Mouse (Mus musculus): Measurements from ENCODE around the gene Comt. TPM values are rescaled to one million over a fixed set of nuclear protein-coding genes. Genes with fewer than 3 reads are reported as not detected.

Gene Comt
- polyA plus RNA-seq, 1 experiment, result 53.8 TPM

DNA sequence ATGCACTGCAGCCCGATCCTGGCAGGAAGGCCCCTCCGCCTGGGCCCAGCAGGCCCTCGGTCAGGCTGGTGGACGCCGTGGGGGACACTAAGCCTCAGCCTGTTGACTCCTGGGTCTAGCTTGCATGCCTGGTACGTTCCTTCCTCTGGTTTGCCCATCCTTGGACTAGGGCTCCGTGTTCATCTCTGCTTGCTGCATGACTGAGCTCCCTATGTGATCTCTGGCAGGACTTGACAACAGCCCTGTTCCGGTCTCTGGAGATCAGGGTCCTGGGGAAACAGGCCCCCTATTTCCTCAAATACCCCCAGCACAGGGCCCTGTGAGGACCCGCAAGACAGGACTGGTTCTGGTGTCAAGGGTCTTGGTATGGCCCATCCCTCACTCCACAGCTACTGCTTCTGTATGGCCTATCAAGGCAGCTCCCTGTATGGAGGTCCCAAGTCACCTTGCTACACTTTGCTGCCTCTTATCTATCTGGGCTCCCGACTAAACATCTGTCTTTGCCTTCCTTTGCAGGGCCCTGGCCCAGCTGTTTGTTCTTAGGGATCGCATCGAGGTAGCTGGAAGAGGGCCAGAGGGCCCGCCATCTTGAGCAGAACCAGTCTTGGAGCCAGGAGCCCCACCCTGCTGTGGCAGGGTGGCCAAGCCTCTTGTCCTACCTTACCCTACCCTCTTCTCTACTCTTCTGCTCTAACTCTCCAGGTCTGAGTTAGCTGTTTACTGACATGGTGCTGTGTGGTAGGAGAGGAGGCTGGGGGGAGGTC, 21.4 kb downstream of the Comt start:
- Histone ChIP-seq H3K4me1 (ENCODE audit: control insufficient read depth, insufficient read depth, low read length) (no peaks in the 10 kb centered on the region), H3K4me3 (replicated peaks; ENCODE audit: control insufficient read depth, low read depth, low read length) (no peak overlapping the region), H3K27ac (ENCODE audit: control insufficient read depth, insufficient read depth, low read depth, low read length, poor library complexity) (no peak overlapping the region)
- no peak for TF ChIP-seq CTCF (IDR thresholded peaks at IDR 0.05; ENCODE audit: control insufficient read depth, insufficient read depth, low read length)
- TF ChIP-seq POLR2A (IDR thresholded peaks at IDR 0.05; ENCODE audit: borderline replicate concordance, control insufficient read depth, low read depth, low read length), result no peak
- 78% methylated on average over 13 of the region's 13 CpGs for WGBS

DNA sequence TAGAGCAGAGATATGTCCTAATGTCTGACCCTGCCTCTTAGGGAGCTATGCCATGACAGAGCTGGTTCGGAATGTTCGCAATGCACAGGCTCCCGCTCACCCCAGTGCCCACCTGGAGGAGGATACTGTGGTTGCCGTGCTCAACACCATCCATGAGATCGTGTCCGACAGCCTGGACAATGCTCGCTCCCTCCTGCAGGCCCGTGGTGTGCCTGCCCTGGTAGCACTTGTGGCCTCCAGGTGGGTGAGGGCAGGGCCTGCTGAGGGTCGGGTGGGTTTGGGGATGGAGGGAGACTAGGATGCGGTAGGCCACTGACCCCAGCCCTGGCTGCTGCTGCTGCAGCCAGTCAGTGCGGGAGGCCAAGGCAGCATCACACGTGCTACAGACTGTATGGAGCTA, 23.4 kb downstream of the Comt start:
- H3K4me1 ChIP-seq (ENCODE audit: control insufficient read depth, insufficient read depth, low read length), result peaks cover 2% of the 10 kb centered on the region; the same call in 1 of the 2 replicates
- 92% methylated on average over 12 of the region's 12 CpGs for WGBS
- TF ChIP-seq CTCF (IDR thresholded peaks at IDR 0.05; ENCODE audit: control insufficient read depth, insufficient read depth, low read length) (no peak), POLR2A (IDR thresholded peaks at IDR 0.05; ENCODE audit: borderline replicate concordance, control insufficient read depth, low read depth, low read length) (no peak)

DNA sequence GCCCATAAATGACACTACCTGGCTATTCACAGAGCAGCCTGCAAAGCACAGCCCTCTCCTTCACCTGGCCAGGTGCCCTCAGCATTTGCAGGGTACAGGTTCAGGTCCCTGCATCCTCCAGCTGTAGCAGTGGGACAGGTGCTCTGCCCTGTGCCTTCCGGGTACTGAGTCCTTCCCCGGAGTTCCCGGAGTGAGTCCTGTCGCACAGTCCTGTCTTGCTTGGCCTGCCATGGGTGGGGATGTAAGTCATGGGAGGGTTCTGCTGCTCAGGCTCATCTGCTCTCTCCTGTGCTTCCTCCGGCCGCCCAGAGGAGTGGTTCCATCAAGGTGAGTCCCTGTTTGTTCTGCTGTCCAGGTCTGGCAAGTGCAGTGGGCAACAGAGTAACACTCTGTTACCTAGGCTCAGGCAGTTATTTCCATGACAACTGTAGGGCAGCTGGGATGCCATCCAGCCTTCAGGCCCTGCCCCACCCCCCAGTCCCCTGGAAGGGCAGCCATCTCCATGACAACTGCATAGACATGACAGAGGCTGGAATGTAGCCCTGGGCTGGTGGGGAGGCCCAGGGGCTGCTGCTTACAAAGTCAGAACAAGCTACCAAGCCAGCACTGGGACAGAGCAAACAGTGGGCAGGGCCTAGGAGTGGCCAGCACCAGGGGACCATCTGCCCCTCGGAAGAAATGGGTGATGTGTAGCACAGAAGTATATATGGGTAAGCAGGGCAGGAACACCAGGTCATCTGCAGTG, 26.0 kb downstream of the Comt start:
- WGBS, result 90% methylated on average over 7 of the region's 7 CpGs
- TF ChIP-seq CTCF (IDR thresholded peaks at IDR 0.05; ENCODE audit: control insufficient read depth, insufficient read depth, low read length) (no peak), POLR2A (IDR thresholded peaks at IDR 0.05; ENCODE audit: borderline replicate concordance, control insufficient read depth, low read depth, low read length) (no peak)
- peaks cover 2% of the 10 kb centered on the region; the same call in 1 of the 2 replicates for H3K4me1 ChIP-seq (ENCODE audit: control insufficient read depth, insufficient read depth, low read length)
- no peak overlapping the region for H3K27ac ChIP-seq (ENCODE audit: control insufficient read depth, insufficient read depth, low read depth, low read length, poor library complexity)
- H3K4me3 ChIP-seq (replicated peaks; ENCODE audit: control insufficient read depth, low read depth, low read length), result no peak overlapping the region

More for the DNA sequence above, 23.4 kb downstream of the Comt start:
- Histone ChIP-seq H3K4me3 (replicated peaks; ENCODE audit: control insufficient read depth, low read depth, low read length) (no peak overlapping the region), H3K27ac (ENCODE audit: control insufficient read depth, insufficient read depth, low read depth, low read length, poor library complexity) (no peak overlapping the region)

DNA sequence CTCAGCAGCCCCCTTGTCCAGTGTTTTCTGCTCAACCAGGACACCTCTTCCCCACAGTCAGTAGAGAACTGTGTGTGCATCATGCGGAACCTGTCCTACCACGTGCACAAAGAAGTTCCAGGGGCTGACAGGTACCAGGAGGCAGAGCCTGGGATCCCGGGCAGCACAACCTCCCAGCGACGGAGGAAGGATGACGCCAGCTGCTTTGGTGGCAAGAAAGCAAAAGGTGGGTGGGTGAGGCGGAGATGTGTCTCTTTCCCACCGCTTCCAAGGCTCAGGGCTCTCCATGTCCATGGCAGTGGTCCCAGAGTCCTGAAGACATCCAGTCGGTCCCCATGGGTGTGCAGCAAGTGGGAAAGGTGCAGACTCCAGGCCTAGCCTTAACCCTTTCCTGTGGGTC, 26.6 kb downstream of the Comt start:
- WGBS, result 88% methylated on average over 9 of the region's 9 CpGs
- Histone ChIP-seq H3K4me3 (replicated peaks; ENCODE audit: control insufficient read depth, low read depth, low read length) (no peak overlapping the region), H3K27ac (ENCODE audit: control insufficient read depth, insufficient read depth, low read depth, low read length, poor library complexity) (no peak overlapping the region), H3K4me1 (ENCODE audit: control insufficient read depth, insufficient read depth, low read length) (peaks cover 2% of the 10 kb centered on the region; the same call in 1 of the 2 replicates)
- no peak for TF ChIP-seq CTCF (IDR thresholded peaks at IDR 0.05; ENCODE audit: control insufficient read depth, insufficient read depth, low read length)
- TF ChIP-seq POLR2A (IDR thresholded peaks at IDR 0.05; ENCODE audit: borderline replicate concordance, control insufficient read depth, low read depth, low read length), result no peak

DNA sequence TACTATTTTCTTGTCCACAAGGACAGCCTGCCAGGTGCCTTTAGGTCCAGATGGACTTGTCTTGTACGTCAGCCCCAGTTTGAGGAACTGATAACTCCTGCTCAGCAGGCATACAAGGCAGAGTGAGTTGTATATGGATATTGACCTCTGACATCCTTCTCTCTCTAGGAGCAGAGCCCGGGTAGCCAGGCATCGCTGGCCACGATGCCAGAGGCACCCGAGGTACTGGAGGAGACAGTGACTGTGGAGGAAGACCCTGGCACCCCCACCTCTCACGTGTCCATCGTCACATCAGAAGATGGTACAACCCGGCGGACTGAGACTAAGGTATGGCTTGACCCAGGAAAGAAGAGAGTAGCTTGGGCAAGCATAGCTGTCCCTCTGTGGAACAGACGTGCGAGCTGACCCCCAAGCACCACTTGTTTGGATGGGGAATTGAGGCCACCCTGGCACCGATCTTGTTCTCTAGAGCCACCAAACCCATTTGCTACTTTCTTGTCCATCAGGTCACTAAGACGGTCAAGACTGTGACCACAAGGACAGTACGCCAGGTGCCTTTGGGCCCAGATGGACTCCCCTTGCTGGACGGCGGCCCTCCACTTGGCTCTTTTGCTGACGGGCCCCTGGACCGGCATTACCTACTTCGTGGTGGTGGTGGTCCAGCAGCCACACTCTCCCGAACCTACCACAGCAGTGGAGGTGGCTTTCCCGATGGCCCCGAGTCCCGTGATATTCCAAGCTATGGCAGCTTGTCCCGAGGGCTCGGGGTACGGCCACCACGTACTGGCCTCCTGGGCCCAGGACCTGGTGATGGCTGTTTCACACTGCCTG, 29.6 kb downstream of the Comt start:
- TF ChIP-seq CTCF (IDR thresholded peaks at IDR 0.05; ENCODE audit: control insufficient read depth, insufficient read depth, low read length), result no peak
- 93% methylated on average over 27 of the region's 27 CpGs for WGBS
- Histone ChIP-seq H3K4me1 (ENCODE audit: control insufficient read depth, insufficient read depth, low read length) (peaks cover 7% of the 10 kb centered on the region; the same call in 1 of the 2 replicates), H3K27ac (ENCODE audit: control insufficient read depth, insufficient read depth, low read depth, low read length, poor library complexity) (no peak overlapping the region), H3K4me3 (replicated peaks; ENCODE audit: control insufficient read depth, low read depth, low read length) (no peak overlapping the region)

DNA sequence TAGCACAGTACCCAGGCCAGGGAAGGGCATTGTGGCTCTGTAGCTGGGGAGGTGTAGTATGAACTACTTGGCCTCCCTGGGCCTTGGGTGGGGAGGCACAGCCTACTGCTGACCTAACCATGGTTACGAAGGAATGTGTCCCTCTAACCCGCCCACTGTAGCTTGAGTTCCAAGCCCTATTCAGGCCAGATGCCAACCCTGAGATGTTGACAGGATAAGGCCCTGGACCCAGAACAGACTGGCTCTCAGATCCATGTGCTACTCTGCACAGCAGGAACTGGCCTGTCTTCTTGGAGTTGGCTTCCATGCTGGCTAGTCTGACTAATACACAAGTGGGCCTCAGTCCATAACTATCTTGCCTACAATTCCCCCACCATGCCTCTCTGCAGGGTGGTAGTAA, 30.5 kb downstream of the Comt start:
- no peak overlapping the region for H3K4me3 ChIP-seq (replicated peaks; ENCODE audit: control insufficient read depth, low read depth, low read length)
- peaks cover 7% of the 10 kb centered on the region; the same call in 1 of the 2 replicates for H3K4me1 ChIP-seq (ENCODE audit: control insufficient read depth, insufficient read depth, low read length)
- 75% methylated on average over 2 of the region's 2 CpGs for WGBS
- H3K27ac ChIP-seq (ENCODE audit: control insufficient read depth, insufficient read depth, low read depth, low read length, poor library complexity), result no peak overlapping the region
- TF ChIP-seq POLR2A (IDR thresholded peaks at IDR 0.05; ENCODE audit: borderline replicate concordance, control insufficient read depth, low read depth, low read length), result no peak
- TF ChIP-seq CTCF (IDR thresholded peaks at IDR 0.05; ENCODE audit: control insufficient read depth, insufficient read depth, low read length), result no peak

DNA sequence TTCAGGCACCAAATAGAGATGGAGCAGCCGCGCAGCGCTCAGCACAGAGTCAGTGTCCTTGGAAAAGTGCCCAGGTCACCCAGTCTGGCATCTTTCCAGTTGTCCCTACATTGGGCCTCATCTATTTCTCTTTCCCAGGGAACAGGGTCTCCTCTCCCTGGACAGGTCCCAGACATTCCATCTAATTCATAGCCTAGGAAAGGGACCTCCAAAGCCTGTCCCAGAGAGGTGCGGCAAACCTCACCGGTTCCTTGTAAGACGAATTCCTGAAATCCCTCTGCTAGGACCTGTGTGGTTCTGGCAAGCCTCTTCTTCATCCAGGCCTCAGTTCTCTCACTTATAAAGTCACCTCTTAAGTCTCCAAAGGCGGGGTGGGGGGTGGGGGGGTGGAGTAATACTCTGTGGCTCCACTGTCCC, 31.0 kb downstream of the Comt start:
- no peak for TF ChIP-seq POLR2A (IDR thresholded peaks at IDR 0.05; ENCODE audit: borderline replicate concordance, control insufficient read depth, low read depth, low read length)
- TF ChIP-seq CTCF (IDR thresholded peaks at IDR 0.05; ENCODE audit: control insufficient read depth, insufficient read depth, low read length), result no peak
- Histone ChIP-seq H3K27ac (ENCODE audit: control insufficient read depth, insufficient read depth, low read depth, low read length, poor library complexity) (no peak overlapping the region), H3K4me1 (ENCODE audit: control insufficient read depth, insufficient read depth, low read length) (peaks cover 7% of the 10 kb centered on the region; the same call in 1 of the 2 replicates), H3K4me3 (replicated peaks; ENCODE audit: control insufficient read depth, low read depth, low read length) (no peak overlapping the region)
- 81% methylated on average over 6 of the region's 7 CpGs for WGBS

Measured in bone marrow, adult 2 months (tissue).